Mouse (Mus musculus): ENCODE data around the gene Foxe1. TPM values are rescaled to one million over a fixed set of nuclear protein-coding genes. Genes with fewer than 3 reads are reported as not detected.
A peak's percentile ranks its signal among the peaks of the same experiment; 100 is the strongest.

Foxe1 gene
- not detected in 2 replicates for polyA plus RNA-seq (2015; fragmentation: Nextera tagmentation; extraction: Ambion mirVana)

GRCm38 (mm10) chr4:46343596-46344260 is at the start of gene Foxe1:
Gene Foxe1 (plus strand): TSS chr4:46343609.
- 2% methylated on average over 63 of the region's 70 CpGs for WGBS
- 0 out of 2 replicates have a peak, but pooled peaks have one; percentile 43 for ATAC-seq (ENCODE audit: low FRiP score, low TSS enrichment)
- H3K9ac ChIP-seq (replicated peaks; ENCODE audit: low read length) = no peak within 1 kb of the TSS
- H3K4me3 ChIP-seq (ENCODE audit: low read length) = peak within 1 kb of the TSS; percentile 41
- no peaks in the 10 kb centered on the region for H3K9me3 ChIP-seq (ENCODE audit: low read length)
- peaks cover 91% of the 10 kb centered on the region for H3K27me3 ChIP-seq (ENCODE audit: insufficient read depth, low read length)
- no peaks in the 10 kb centered on the region for H3K36me3 ChIP-seq (ENCODE audit: insufficient read depth, low read length)
- H3K4me1 ChIP-seq (ENCODE audit: insufficient read depth, low read length) = peaks cover 21% of the 10 kb centered on the region
- H3K27ac ChIP-seq (ENCODE audit: low read length) = no peak within 1 kb of the TSS
- peak within 1 kb of the TSS; percentile 49 for H3K4me2 ChIP-seq (replicated peaks; ENCODE audit: low read depth, low read length)

GRCm38 (mm10) chr4:46304071-46304470 is 39.3 kb upstream of the Foxe1 start:
- Histone ChIP-seq H3K27me3 (ENCODE audit: insufficient read depth, low read length) (no peaks in the 10 kb centered on the region; the same call in 1 of the 2 replicates), H3K4me3 (ENCODE audit: low read length) (peak overlapping the region; percentile 76), H3K9ac (replicated peaks; ENCODE audit: low read length) (no peak overlapping the region), H3K27ac (ENCODE audit: low read length) (no peak overlapping the region), H3K9me3 (ENCODE audit: low read length) (no peaks in the 10 kb centered on the region), H3K4me1 (ENCODE audit: insufficient read depth, low read length) (no peaks in the 10 kb centered on the region), H3K4me2 (replicated peaks; ENCODE audit: low read depth, low read length) (peak overlapping the region; percentile 77), H3K36me3 (ENCODE audit: insufficient read depth, low read length) (no peaks in the 10 kb centered on the region)
- ATAC-seq (ENCODE audit: low FRiP score, low TSS enrichment) = no peak
- 7% methylated on average over 8 of the region's 8 CpGs for WGBS

GRCm38 (mm10) chr4:46304757-46305384 is 38.5 kb upstream of the Foxe1 start:
- H3K9ac ChIP-seq (replicated peaks; ENCODE audit: low read length) = peak overlapping the region; percentile 84
- WGBS = under 1% methylated on average over 60 of the region's 78 CpGs
- H3K36me3 ChIP-seq (ENCODE audit: insufficient read depth, low read length) = no peaks in the 10 kb centered on the region
- H3K4me2 ChIP-seq (replicated peaks; ENCODE audit: low read depth, low read length) = peak overlapping the region; percentile 77
- ATAC-seq (ENCODE audit: low FRiP score, low TSS enrichment) = peak; percentile 88
- no peaks in the 10 kb centered on the region; the same call in 1 of the 2 replicates for H3K27me3 ChIP-seq (ENCODE audit: insufficient read depth, low read length)
- no peaks in the 10 kb centered on the region for H3K9me3 ChIP-seq (ENCODE audit: low read length)
- H3K4me1 ChIP-seq (ENCODE audit: insufficient read depth, low read length) = no peaks in the 10 kb centered on the region
- peak overlapping the region; percentile 76 for H3K4me3 ChIP-seq (ENCODE audit: low read length)
- peak overlapping the region; percentile 38; the same call in 1 of the 2 replicates for H3K27ac ChIP-seq (ENCODE audit: low read length)

- no peak for ATAC-seq (ENCODE audit: low FRiP score, low TSS enrichment)
- Histone ChIP-seq H3K4me3 (ENCODE audit: low read length) (peak overlapping the region; percentile 76), H3K9me3 (ENCODE audit: low read length) (no peaks in the 10 kb centered on the region), H3K27ac (ENCODE audit: low read length) (no peak overlapping the region; the same call in 1 of the 2 replicates), H3K27me3 (ENCODE audit: insufficient read depth, low read length) (no peaks in the 10 kb centered on the region; the same call in 1 of the 2 replicates), H3K4me2 (replicated peaks; ENCODE audit: low read depth, low read length) (peak overlapping the region; percentile 77), H3K36me3 (ENCODE audit: insufficient read depth, low read length) (no peaks in the 10 kb centered on the region), H3K9ac (replicated peaks; ENCODE audit: low read length) (peak overlapping the region; percentile 84), H3K4me1 (ENCODE audit: insufficient read depth, low read length) (no peaks in the 10 kb centered on the region)
- 18% methylated on average over 7 of the region's 7 CpGs for WGBS
Observed at GRCm38 (mm10) chr4:46305436-46305835, 38.0 kb upstream of the Foxe1 start.

- Histone ChIP-seq H3K4me2 (replicated peaks; ENCODE audit: low read depth, low read length) (no peak overlapping the region), H3K36me3 (ENCODE audit: insufficient read depth, low read length) (no peaks in the 10 kb centered on the region), H3K9me3 (ENCODE audit: low read length) (no peaks in the 10 kb centered on the region), H3K4me1 (ENCODE audit: insufficient read depth, low read length) (no peaks in the 10 kb centered on the region), H3K27me3 (ENCODE audit: insufficient read depth, low read length) (no peaks in the 10 kb centered on the region; the same call in 1 of the 2 replicates), H3K27ac (ENCODE audit: low read length) (no peak overlapping the region), H3K9ac (replicated peaks; ENCODE audit: low read length) (no peak overlapping the region), H3K4me3 (ENCODE audit: low read length) (no peak overlapping the region)
- ATAC-seq (ENCODE audit: low FRiP score, low TSS enrichment) = no peak
- 61% methylated on average over 9 of the region's 9 CpGs for WGBS
Observed at GRCm38 (mm10) chr4:46307341-46307740, 36.1 kb upstream of the Foxe1 start.

- Histone ChIP-seq H3K27me3 (ENCODE audit: insufficient read depth, low read length) (no peaks in the 10 kb centered on the region; the same call in 1 of the 2 replicates), H3K4me1 (ENCODE audit: insufficient read depth, low read length) (no peaks in the 10 kb centered on the region), H3K9ac (replicated peaks; ENCODE audit: low read length) (no peak overlapping the region), H3K27ac (ENCODE audit: low read length) (no peak overlapping the region), H3K9me3 (ENCODE audit: low read length) (no peaks in the 10 kb centered on the region), H3K4me2 (replicated peaks; ENCODE audit: low read depth, low read length) (no peak overlapping the region), H3K4me3 (ENCODE audit: low read length) (no peak overlapping the region), H3K36me3 (ENCODE audit: insufficient read depth, low read length) (no peaks in the 10 kb centered on the region)
- 82% methylated on average over 7 of the region's 7 CpGs for WGBS
- ATAC-seq (ENCODE audit: low FRiP score, low TSS enrichment) = no peak
Observed at GRCm38 (mm10) chr4:46307869-46308268, 35.5 kb upstream of the Foxe1 start.

GRCm38 (mm10) chr4:46311631-46312030 is 31.8 kb upstream of the Foxe1 start:
- Histone ChIP-seq H3K4me2 (replicated peaks; ENCODE audit: low read depth, low read length) (no peak overlapping the region), H3K4me1 (ENCODE audit: insufficient read depth, low read length) (no peaks in the 10 kb centered on the region), H3K9me3 (ENCODE audit: low read length) (no peaks in the 10 kb centered on the region), H3K27ac (ENCODE audit: low read length) (no peak overlapping the region), H3K9ac (replicated peaks; ENCODE audit: low read length) (no peak overlapping the region), H3K4me3 (ENCODE audit: low read length) (no peak overlapping the region), H3K36me3 (ENCODE audit: insufficient read depth, low read length) (no peaks in the 10 kb centered on the region), H3K27me3 (ENCODE audit: insufficient read depth, low read length) (no peaks in the 10 kb centered on the region)
- 58% methylated on average over 2 of the region's 2 CpGs for WGBS
- no peak for ATAC-seq (ENCODE audit: low FRiP score, low TSS enrichment)

GRCm38 (mm10) chr4:46321730-46322389 is 21.5 kb upstream of the Foxe1 start:
- H3K4me3 ChIP-seq (ENCODE audit: low read length) = no peak overlapping the region
- no peak overlapping the region for H3K9ac ChIP-seq (replicated peaks; ENCODE audit: low read length)
- ATAC-seq (ENCODE audit: low FRiP score, low TSS enrichment) = no peak
- no peaks in the 10 kb centered on the region; the same call in 1 of the 2 replicates for H3K9me3 ChIP-seq (ENCODE audit: low read length)
- no peaks in the 10 kb centered on the region for H3K27me3 ChIP-seq (ENCODE audit: insufficient read depth, low read length)
- no peak overlapping the region for H3K4me2 ChIP-seq (replicated peaks; ENCODE audit: low read depth, low read length)
- H3K36me3 ChIP-seq (ENCODE audit: insufficient read depth, low read length) = no peaks in the 10 kb centered on the region
- WGBS = 72% methylated on average over 13 of the region's 13 CpGs
- H3K27ac ChIP-seq (ENCODE audit: low read length) = no peak overlapping the region
- no peaks in the 10 kb centered on the region for H3K4me1 ChIP-seq (ENCODE audit: insufficient read depth, low read length)

- no peak for ATAC-seq (ENCODE audit: low FRiP score, low TSS enrichment)
- WGBS = 51% methylated on average over 4 of the region's 4 CpGs
- H3K9ac ChIP-seq (replicated peaks; ENCODE audit: low read length) = no peak overlapping the region
Observed at GRCm38 (mm10) chr4:46322715-46323114, 20.7 kb upstream of the Foxe1 start.

More at GRCm38 (mm10) chr4:46322715-46323114, 20.7 kb upstream of the Foxe1 start:
- no peaks in the 10 kb centered on the region for H3K27me3 ChIP-seq (ENCODE audit: insufficient read depth, low read length)
- H3K4me3 ChIP-seq (ENCODE audit: low read length) = no peak overlapping the region
- H3K4me1 ChIP-seq (ENCODE audit: insufficient read depth, low read length) = no peaks in the 10 kb centered on the region
- H3K9me3 ChIP-seq (ENCODE audit: low read length) = no peaks in the 10 kb centered on the region; the same call in 1 of the 2 replicates
- no peaks in the 10 kb centered on the region for H3K36me3 ChIP-seq (ENCODE audit: insufficient read depth, low read length)
- H3K27ac ChIP-seq (ENCODE audit: low read length) = no peak overlapping the region
- H3K4me2 ChIP-seq (replicated peaks; ENCODE audit: low read depth, low read length) = no peak overlapping the region
